Mouse (Mus musculus): Measurements from ENCODE around the gene Vwa8.
A peak's percentile ranks its signal among the peaks of the same experiment; 100 is the strongest.

Gene Vwa8

DNA sequence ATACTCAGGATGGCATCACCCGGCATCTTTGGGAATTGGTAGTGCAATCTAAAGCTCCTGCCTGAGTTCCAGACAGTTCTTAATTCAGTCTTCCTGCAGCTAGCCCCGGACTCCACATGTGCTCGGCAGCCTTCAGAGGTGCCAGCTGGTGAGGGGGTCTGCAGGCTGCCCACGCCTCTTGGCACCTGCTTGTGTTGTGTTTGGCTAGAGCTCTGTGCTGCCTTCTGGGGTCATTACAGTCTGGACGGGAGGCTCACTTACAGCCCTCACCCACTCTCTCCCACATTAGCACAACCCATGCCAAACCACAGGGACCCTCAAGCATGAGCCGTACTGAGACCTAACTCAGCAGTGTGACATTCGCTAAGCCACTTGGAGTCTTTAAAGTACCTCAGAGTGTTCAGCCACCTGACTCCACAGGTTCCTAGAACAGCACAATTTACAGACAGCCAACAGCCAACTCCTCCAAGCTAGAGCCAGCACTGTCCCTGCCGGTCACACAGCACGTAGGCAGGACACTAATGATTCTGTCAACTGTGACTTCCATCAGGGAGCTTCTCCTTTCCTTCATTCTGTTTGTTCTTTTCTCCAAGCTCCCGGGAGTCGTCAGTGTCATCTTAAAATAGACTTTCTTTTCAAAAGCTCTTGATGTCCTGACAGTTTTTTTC, 336.3 kb downstream of the Vwa8 start:
- DNase-seq, result no peak

DNA sequence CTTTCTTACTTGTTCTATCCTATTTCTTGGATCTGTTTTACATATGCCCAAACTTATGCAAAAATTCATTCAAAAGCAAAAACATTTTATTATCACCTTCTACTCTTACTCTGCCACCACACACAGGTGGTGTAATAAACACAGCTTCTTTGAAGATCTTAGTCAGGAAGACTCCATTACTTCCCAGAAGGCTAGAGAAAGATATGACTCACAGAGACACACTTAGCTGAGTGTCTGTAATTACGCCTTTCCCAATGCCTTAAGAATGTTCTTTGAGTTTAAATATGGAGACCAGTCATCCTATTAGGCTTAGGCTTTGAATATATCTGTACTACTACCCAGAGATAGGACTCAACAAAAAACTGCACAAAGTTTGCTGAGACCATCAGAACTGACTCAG, 338.1 kb downstream of the Vwa8 start:
- DNase-seq, result no peak

DNA sequence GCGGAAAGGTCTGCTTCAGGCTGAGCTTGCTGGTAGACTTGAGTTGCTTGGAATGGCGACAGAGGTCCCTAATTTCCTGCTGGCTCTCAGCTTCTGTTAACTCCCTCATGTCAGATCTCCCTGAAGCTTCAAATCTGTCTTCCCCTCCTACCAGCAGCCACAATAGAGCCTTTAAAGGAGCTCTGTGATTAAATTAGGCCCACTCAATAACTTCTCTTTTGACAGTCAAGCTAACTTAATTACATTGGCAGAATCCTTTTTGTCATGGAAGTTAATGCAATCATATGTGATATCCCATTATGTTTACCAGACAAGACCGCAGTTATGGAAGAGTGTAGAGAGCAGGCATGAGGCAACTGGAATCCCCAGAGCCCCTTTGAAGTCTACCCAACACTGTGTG, 347.9 kb downstream of the Vwa8 start:
- peak in 1 of 2 experiments; percentile 0 for DNase-seq

DNA sequence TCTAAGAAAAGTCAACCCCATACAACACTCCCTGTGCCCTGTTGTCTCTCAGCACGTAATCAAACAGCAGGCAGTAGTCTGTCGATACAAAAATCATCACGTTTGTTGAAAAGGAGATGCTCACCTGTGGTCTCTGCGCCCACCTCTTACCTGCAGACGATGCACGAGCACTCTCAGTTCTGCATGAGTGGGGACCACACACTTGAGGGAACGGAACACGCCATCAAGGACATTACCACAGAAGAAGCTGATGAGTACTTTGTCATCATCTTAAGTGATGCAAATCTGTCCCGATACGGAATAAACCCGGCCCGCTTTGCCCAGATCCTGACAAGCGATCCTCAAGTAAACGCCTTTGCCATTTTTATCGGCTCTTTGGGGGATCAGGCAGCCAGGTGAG, 349.2 kb downstream of the Vwa8 start:
- no peak for DNase-seq

DNA sequence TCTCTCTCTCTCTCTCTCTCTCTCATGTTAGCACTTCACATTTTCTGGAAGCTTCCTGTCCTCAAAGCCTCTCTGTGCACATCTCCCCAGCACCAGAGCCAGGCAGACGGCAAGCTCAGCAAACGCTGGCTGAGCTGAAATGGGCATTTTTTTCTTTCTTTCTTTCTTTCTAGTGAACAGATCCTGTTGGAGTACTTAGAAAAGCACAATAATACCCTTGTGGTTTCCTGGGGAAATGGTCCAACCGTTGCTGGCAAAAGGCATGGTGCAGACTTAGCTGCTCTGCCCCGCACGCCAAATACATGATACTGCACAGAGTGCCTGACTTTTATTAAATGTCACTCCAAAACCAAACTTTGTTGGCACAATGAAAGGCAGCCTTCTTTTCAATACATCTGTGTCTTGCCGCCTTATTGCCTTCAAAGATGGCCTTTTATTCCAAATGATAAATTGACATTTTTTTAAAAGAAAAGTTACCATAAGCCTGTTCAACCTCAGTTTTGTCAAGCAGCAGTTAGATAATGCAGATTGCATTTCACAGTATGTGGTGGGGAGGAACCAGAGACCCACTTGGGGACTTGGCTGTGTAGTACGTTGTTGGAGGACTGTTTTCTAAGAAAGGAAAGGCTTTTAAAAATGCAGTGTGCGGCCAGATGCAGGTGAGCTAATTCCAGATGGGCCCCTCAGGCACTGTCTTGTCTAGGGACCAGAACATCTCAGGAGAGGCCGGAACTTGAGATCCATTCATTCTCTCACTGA, 351.5 kb downstream of the Vwa8 start:
- peak in 1 of 2 experiments; percentile 43 for DNase-seq

DNA sequence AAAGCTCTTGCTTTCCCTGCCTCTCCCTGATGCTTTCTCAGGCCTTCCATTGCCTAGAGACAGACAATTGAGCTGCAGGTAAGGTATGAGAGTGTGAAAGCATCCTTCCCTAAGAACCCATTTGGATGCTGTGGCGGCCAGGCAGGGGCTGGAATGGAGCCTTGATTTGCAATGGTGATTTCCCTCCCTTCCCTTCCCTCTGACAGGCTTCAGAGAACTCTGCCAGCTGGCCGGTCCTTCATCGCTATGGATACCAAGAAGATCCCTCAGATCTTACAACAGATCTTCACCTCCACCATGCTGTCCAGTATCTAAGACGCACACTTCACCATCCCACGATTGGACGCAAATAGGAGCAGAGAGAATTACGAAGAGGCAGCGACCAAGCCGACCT, 352.0 kb downstream of the Vwa8 start:
- DNase-seq, result no peak

DNA sequence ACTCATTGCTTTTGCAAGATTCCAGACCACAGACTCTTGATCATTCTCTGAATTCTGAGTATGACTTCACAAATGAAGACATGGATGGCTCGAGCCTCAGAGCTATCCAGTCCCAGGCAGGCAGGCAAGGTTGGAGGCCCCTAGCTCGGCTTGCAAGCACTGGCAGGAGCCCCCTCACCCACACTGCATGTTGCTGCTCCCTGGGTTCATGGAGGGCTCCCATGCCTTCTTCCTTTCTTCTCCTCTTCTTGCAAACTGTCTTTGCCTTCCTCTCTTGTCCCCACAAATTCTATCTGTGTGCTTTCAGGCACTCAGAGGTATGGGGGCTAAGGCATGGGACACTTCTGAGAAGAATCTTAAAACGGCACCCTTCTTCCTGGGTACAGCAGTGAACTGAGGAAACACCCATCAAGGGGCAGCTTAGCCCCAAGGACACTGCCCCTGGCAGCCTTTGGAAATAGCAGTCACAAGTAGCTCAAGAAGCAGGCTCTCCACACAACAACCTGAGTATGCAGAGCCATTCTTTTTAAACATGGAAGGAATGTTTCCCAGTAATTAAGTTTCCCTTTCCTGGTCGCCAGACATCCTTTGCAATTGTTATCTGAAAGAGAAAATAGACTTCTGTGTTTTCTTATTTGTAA, 354.0 kb downstream of the Vwa8 start:
- peak; percentile 1 to 7 for DNase-seq

DNA sequence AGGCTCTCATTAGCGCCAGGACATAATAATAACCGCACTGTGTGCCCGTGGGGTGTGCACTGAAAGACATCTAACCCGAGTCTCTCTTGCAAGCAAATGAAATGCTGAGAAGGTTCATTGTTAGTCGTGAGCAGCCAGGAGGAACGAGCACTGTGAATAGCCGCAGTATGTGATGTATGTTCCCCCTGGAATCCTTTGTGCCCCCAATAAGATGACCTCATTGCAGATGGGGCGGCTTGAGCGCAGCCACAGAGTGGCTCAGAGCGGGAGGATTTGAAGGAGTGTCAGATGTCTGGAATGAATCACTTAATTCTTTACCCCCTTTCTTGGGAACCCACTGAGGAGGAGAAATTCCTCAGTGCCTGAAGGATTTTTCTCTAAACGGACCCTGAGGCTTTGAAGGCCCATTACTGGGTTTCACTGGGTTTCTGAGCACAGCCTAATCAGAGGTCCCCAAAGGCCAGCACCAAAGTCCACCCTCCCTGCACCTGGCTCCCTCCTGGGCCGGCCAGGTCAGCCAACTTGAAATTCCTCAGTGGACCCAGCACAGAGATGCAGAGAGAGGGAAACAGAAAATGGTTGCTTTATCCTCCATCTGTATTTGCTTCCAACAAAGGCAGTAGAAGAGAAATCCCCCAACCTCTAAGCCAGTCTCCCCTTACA, 354.8 kb downstream of the Vwa8 start:
- peak; percentile 0 to 2 for DNase-seq

DNA sequence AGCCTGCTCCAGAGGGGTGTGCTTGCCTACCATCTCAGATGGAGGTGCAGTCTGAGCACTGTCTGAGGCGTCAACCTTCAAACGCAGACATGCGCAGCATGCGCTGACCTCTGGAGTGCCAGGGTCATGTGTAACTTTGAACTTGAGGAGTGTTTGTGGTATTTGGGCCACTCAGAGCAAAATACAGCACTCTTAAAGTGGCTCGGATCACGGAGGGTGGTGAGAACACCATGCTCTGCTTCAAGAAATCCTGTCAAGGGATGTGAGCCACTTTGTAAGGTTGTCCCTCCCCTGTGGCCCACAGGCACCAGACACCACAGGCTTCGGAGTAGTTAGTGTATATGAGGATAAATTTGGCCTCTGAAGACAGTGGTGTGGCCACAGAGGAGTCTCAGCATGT, 356.0 kb downstream of the Vwa8 start:
- peak; percentile 0 to 5 for DNase-seq

DNA sequence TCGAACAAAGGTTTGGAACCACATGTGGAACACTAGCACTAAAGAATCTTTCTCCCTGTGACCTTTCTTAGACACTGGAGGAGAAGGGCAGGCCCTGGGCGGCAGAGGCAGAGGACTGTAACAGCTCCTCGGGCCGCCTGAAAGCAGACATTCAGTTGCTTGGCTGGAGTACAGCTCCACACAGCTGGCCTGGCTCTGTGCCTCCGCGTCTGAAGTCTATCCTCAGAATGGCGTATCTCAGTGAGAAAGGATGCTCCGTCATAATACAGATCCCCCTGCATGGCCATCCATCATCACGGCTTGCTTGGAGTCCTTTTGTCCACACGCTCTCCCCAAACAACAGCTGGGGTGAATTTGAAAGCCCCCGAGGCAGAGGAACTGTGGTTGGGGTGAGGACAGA, 357.4 kb downstream of the Vwa8 start:
- peak in 1 of 2 experiments; percentile 3 for DNase-seq

DNA sequence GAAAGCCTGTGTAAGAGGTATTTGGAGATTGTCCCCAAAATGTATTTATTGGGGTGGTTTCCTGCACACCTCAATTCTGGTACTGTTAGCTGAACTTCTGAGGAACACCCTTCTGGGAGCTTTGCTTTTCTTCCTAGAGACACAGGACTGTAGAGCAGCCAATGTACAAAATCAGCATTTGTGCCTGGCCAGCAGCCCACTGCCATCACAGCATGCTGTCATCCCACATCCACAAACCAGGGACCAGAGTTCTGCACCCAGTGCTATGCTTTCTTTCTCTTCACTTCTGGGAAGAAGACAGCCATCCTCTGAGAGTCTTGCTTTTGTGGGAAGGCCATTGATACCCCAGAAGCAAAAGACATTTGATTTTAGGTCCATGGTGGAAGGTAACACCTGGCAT, 359.6 kb downstream of the Vwa8 start:
- DNase-seq, result no peak

DNA sequence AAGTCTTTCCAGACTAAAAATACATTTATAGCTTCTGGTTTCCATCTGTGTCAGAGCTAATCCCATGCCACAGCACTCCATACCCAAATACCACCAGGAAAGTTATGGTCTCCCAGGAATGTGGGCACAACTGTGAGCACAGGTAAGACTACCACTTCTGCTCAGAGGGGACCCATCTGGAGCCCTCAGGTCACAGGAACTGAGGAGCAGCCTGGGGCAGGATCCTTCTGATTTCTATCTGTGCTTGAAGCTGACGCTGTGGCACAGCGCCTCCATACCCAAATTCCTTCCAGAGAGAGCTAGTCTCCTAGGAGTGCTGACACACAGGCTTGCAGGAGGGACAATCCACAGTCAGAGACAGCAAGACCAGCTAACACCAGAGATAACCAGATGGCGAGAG, 361.0 kb downstream of the Vwa8 start:
- DNase-seq, result peak in 1 of 2 experiments; percentile 5

DNA sequence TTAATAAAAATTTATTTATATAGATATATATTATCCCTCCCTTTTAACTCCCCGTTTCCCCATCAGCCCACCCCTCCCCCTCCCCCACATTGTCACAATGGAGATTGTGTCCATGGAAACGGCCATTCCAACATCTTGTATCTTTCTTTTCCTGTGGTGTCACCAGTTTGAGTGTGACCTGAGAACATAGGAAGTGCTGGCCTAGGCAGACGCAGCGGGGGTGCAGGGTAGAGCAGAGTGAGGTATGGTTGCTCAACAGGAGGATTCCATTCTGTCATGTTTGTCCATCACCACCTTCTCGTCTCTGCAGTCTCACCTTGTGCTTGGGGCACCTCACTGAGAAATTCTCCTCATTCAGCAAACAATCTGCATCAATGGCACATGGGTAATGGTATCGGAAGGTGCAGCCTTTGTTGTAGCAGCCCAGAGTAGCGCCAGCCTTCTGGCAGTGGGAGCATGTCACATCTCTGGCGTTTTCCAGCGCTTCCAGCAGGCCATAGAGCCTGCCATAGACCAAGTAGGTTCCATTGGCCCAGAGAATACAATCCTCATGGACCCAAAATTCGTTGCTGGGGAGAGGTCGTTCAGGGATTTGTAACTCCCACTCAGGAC, 363.6 kb downstream of the Vwa8 start:
- DNase-seq, result peak in 1 of 2 experiments; percentile 11

DNA sequence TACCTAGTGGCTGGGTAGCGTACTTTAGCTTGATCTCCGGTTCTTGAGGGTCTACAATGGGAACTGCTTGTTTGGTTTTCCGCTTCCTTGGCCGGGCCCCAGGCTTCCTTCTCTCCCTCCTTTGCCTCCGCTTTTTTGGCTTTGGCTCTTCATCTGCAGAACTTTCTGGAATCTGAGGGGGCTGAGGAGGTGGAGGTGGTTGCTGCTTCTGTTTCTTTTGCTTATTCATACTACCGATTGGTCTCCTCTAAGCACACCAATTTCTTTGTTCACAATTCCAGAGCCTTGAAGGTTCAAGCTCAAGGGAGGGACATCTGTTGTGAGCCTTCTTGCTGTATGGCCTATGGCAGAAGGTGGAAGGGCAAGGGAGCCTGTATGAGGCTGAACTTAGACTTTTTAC, 365.3 kb downstream of the Vwa8 start:
- peak in 1 of 2 experiments; percentile 1 for DNase-seq

DNA sequence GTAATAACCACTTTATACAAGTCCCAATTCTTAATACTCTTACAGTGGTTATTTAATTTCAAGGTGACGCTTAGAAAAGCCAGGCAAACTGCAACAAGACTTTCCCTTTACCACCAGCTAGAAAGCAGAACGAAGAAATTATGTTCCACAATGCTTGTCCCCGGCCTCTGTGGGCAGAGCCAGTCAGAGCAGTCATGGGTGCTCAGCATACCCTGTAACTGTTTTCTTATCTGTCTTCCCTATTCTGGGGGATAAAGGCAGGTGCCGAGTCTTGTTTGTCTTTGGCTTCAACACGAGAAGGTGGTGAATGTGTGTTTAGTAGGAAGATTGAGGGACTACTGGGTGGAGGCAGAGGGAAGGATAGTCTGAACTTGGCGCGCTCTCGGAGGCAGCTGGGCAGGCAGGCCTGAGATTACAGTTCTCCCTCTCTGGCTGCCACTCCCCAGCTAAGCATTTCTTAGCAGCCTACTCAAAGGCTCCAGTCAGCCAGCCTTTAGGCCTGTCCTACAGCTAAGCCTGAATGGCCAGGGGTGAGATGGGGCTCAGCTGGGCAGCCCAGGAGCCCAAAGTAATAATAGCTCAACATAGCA, 365.9 kb downstream of the Vwa8 start:
- DNase-seq, result peak in 1 of 2 experiments; percentile 1

DNA sequence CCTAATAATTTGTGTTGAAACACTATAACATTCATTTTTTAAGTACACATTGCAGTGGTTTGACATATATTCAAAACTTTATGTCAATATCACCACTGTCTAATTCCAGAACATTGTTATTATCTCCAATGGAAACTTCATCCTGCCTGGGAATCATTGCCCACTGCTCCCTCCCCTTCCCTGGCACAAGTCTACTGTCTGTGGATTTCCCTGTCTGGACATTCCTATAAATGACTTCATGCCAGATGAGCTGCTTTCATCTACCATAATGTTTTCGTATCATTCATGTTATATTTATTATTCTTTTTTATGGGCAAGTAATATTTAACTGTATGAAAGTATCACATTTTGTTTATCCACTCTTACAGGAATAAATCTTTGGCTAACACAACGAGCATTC, 367.5 kb downstream of the Vwa8 start:
- DNase-seq, result no peak

DNA sequence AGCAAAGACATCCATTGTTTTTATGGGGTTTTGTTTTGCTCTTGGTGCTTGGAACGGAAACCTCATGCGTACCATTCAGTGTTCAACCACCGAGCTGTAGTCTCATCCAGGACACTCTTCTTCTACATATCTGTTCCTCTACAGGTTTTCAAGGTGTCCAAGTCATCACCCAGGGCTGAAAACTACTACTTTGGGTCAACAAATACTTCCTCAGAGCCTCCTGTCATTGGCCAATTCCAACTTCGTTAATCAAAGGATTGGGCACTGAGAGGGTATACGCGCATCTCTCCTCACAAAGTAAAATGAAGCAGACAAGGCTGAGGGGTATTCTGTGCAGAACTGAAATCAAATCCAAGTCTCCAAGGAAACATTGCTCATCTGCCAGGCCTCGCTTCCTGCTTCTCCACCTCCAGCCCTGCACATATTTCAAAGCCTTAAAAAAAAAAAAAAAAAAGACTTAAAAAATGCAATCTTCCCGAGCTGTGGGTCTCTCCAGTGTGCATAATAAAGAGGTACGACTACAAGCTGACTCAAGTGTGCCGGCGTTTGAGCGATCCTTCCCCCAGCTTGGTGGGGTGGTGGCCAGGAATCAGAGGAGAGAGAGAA, 374.7 kb downstream of the Vwa8 start:
- DNase-seq, result peak in 1 of 2 experiments; percentile 1

DNA sequence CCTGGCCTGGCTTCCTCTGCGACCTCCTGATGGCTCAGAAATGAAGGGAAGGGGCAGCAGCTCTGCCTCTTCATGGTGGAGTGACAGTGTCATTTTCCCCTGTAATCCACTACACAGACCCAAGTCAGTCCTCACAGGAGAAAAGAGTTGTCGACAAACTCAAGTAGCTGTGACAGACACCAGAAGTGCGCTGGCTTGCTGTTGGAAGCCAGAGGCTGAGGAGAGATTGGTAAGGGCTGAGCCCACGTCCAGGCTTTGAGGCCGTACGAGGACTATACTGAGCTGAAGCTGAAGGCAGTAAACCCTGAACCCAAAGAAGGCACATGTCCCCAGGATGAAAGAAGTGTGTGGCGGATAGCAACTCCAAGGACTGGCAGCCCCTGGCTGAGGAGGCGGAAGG, 376.6 kb downstream of the Vwa8 start:
- DNase-seq, result no peak

DNA sequence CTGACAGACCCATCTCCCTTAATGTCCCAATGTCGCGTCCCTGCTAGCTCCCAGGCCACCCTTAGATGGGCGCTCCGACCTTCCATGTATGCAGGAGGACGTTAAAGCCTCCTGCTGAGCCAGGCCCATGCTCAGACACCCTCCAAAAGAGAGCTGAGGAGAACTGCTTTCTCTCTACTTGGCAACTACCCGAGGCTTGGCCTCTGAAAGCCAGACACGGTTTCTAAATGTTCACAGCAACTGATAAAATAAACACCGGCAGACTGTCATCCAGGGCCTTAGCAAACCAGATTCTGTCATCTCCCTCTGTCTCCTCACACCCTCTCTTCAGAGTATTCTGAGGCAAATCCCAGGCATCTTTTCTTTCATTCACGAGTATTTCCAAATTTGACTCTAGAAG, 377.2 kb downstream of the Vwa8 start:
- no peak for DNase-seq

DNA sequence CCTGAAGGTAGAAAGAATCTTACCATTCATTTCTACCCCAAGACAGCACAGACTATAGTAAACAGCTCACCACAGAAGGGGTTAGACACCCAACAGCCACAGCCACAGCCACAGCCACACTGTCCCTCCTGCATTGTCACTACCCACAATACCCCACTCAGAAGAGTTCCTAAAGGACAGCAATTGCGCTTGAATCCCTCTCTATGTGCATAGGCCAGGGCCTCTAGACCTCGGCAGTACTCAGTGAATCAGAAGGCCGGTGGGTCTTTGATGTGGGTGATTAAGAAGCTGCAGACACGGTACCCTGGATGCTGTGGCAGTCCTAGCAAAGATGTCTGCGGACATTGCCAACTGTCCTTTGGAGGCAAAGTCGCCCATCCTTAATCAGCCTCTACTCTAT, 377.9 kb downstream of the Vwa8 start:
- peak in 1 of 2 experiments; percentile 33 for DNase-seq

DNA sequence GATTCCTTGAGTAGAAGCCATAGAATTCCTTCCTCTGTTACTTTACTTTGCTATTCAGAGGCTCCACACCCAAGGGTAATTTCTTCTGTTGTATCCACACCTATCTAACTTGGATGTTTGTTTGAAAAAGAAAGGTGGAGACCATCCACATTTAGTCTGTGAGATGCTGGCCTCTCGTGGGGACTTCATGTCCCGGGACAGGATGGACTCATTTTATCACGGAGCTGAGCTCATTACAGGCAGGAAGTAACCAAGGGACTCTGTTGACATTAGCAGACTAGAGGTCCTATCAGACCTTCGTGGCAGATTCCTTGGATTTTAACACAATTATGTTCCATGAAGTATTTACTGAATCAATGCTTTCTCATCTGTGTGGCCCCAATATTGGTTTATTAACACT, 379.1 kb downstream of the Vwa8 start:
- DNase-seq, result no peak

DNA sequence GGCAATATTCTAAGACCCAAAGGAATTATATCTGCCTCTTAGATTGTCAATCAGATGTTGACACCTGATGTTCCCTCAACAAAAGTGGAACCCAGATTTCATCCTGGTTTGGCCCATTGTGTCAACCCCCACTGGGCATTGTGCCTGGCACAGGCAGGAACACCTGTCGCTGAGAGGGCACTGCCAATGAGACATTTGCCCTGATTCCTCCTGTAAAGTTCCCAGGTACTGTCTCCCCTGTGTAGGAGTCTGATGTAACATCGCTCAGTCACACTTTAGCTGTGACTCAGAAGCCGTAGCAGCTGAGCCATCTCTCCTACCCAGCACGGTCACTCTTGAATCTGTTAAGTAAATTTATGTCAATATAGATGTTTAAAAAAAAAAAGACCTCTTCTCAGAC, 382.8 kb downstream of the Vwa8 start:
- peak in 1 of 2 experiments; percentile 1 for DNase-seq

Measured in thymus, postnatal 36 days (tissue).